In genomic region chr13:24656719-24657497, GRCm38 (mm10) we compare ENCODE assay signal across 10 mouse cellular contexts.
DNase-seq lines count a peak whose midpoint lies in the region; ATAC-seq and TF ChIP-seq lines count a peak whose summit lies in the region.
"Had no signal": no experiment of that assay in that cellular context is flagged by ENCODE, and none has a peak within 500 bp of the region (broad histone marks: within the 10 kb centered on the region; RNA-seq: fewer than 3 reads in every experiment).

No protein-coding gene starts in this region.

- H3K36me3 ChIP-seq in stomach, embryonic 16.5 days (ENCODE audit: control insufficient read depth, insufficient read depth, low read length) = no peaks in the 10 kb centered on the region
- no peaks in the 10 kb centered on the region for H3K36me3 ChIP-seq in stomach, postnatal 0 days (ENCODE audit: control insufficient read depth, insufficient read depth, low read length)
- no peaks in the 10 kb centered on the region for H3K36me3 ChIP-seq in forebrain, embryonic 12.5 days (replicated peaks)
- H3K36me3 ChIP-seq in midbrain, embryonic 11.5 days (ENCODE audit: control insufficient read depth, insufficient read depth, low read length) = no peaks in the 10 kb centered on the region
- no peaks in the 10 kb centered on the region for H3K36me3 ChIP-seq in liver, embryonic 12.5 days

- no peak overlapping the region for H3K9ac ChIP-seq in stomach, embryonic 16.5 days (ENCODE audit: low read length)
- H3K9ac ChIP-seq in stomach, postnatal 0 days (ENCODE audit: low read length) = no peak overlapping the region
- no peak overlapping the region for H3K9ac ChIP-seq in forebrain, embryonic 12.5 days
- H3K9ac ChIP-seq in midbrain, embryonic 11.5 days (ENCODE audit: low read length) = no peak overlapping the region
- H3K9ac ChIP-seq in liver, embryonic 12.5 days = no peak overlapping the region

- H3K4me3 ChIP-seq in stomach, embryonic 16.5 days (replicated peaks; ENCODE audit: low read length) = no peak overlapping the region
- no peak overlapping the region for H3K4me3 ChIP-seq in stomach, postnatal 0 days (ENCODE audit: low read depth, low read length)
- H3K4me3 ChIP-seq in forebrain, embryonic 12.5 days (replicated peaks) = no peak overlapping the region
- no peak overlapping the region for H3K4me3 ChIP-seq in midbrain, embryonic 11.5 days (ENCODE audit: low read depth, low read length)
- no peak overlapping the region for H3K4me3 ChIP-seq in liver, embryonic 12.5 days

- H3K4me1 ChIP-seq in stomach, embryonic 16.5 days (ENCODE audit: control insufficient read depth, insufficient read depth, low read length) = 0 out of 2 replicates have a peak, but pooled peaks cover 3% of the 10 kb centered on the region
- no peaks in the 10 kb centered on the region for H3K4me1 ChIP-seq in stomach, postnatal 0 days (replicated peaks; ENCODE audit: control insufficient read depth, insufficient read depth)
- H3K4me1 ChIP-seq in forebrain, embryonic 12.5 days = peaks cover 25% of the 10 kb centered on the region
- H3K4me1 ChIP-seq in midbrain, embryonic 11.5 days (ENCODE audit: control insufficient read depth, insufficient read depth, low read length) = peaks cover 5% of the 10 kb centered on the region; the same call in 1 of the 2 replicates
- peaks cover 13% of the 10 kb centered on the region for H3K4me1 ChIP-seq in liver, embryonic 12.5 days

- peak overlapping the region; percentile 13 for H3K4me2 ChIP-seq in stomach, embryonic 16.5 days (ENCODE audit: low read depth, low read length)
- H3K4me2 ChIP-seq in stomach, postnatal 0 days (replicated peaks; ENCODE audit: low read depth) = no peak overlapping the region
- H3K4me2 ChIP-seq in forebrain, embryonic 12.5 days = peak overlapping the region; percentile 40
- H3K4me2 ChIP-seq in midbrain, embryonic 11.5 days = no peak overlapping the region
- H3K4me2 ChIP-seq in liver, embryonic 12.5 days = no peak overlapping the region

- TF ChIP-seq EP300 in stomach, postnatal 0 days (optimal IDR thresholded peaks at IDR 0.05) = no peak

- no peak for DNase-seq in stomach, postnatal 0 days (ENCODE audit: low spot score)
- DNase-seq in midbrain, embryonic 11.5 days (ENCODE audit: low spot score, missing footprints) = peak; percentile 88
- no peak for DNase-seq in lung, postnatal 10 days
- no peak for DNase-seq in left cerebral cortex, adult 11 months (ENCODE audit: low spot score)
- no peak for DNase-seq in adrenal gland, postnatal 36 days
- DNase-seq: kidney, adult 9 months; lung, adult 2 months had no signal

- TF ChIP-seq CTCF in stomach, postnatal 0 days (IDR thresholded peaks at IDR 0.05; ENCODE audit: low read depth) = no peak

- ATAC-seq in stomach, embryonic 16.5 days (ENCODE audit: insufficient read depth, low FRiP score) = no peak
- no peak for ATAC-seq in stomach, postnatal 0 days (ENCODE audit: low FRiP score, low TSS enrichment)
- peak; percentile 87 for ATAC-seq in forebrain, embryonic 12.5 days (ENCODE audit: low FRiP score)
- peak; percentile 86 for ATAC-seq in midbrain, embryonic 11.5 days (ENCODE audit: low FRiP score)
- no peak for ATAC-seq in liver, embryonic 12.5 days

- no peak overlapping the region for H3K27ac ChIP-seq in stomach, embryonic 16.5 days (ENCODE audit: low read length)
- H3K27ac ChIP-seq in stomach, postnatal 0 days (replicated peaks) = no peak overlapping the region
- peak overlapping the region; percentile 86 for H3K27ac ChIP-seq in forebrain, embryonic 12.5 days
- H3K27ac ChIP-seq in midbrain, embryonic 11.5 days (ENCODE audit: low read depth, low read length) = peak overlapping the region; percentile 56
- H3K27ac ChIP-seq in liver, embryonic 12.5 days = no peak overlapping the region

- 44% methylated on average over 15 of the region's 15 CpGs for WGBS in stomach, embryonic 16.5 days
- 38% methylated on average over 15 of the region's 15 CpGs for WGBS in stomach, postnatal 0 days
- WGBS in forebrain, embryonic 12.5 days = 9% methylated on average over 15 of the region's 15 CpGs
- WGBS in midbrain, embryonic 11.5 days = 31% methylated on average over 15 of the region's 15 CpGs
- WGBS in liver, embryonic 12.5 days (ENCODE audit: insufficient replicate concordance) = 59% methylated on average over 15 of the region's 15 CpGs

- H3K9me3 ChIP-seq in stomach, embryonic 16.5 days (replicated peaks; ENCODE audit: control insufficient read depth, low read length) = no peaks in the 10 kb centered on the region
- H3K9me3 ChIP-seq in stomach, postnatal 0 days (ENCODE audit: control insufficient read depth, low read length) = no peaks in the 10 kb centered on the region
- H3K9me3 ChIP-seq in forebrain, embryonic 12.5 days = no peaks in the 10 kb centered on the region
- no peaks in the 10 kb centered on the region for H3K9me3 ChIP-seq in midbrain, embryonic 11.5 days (ENCODE audit: control insufficient read depth, low read length)
- H3K9me3 ChIP-seq in liver, embryonic 12.5 days (replicated peaks) = no peaks in the 10 kb centered on the region

- H3K27me3 ChIP-seq in stomach, embryonic 16.5 days (ENCODE audit: control insufficient read depth, insufficient read depth, low read length) = no peaks in the 10 kb centered on the region
- H3K27me3 ChIP-seq in stomach, postnatal 0 days (ENCODE audit: control insufficient read depth, insufficient read depth, low read length) = no peaks in the 10 kb centered on the region
- H3K27me3 ChIP-seq in forebrain, embryonic 12.5 days = no peaks in the 10 kb centered on the region
- no peaks in the 10 kb centered on the region for H3K27me3 ChIP-seq in midbrain, embryonic 11.5 days (ENCODE audit: control insufficient read depth, insufficient read depth, low read length)
- H3K27me3 ChIP-seq in liver, embryonic 12.5 days (replicated peaks) = no peaks in the 10 kb centered on the region

Comparison
In these comparisons a context has a peak if more than half of its experiments do, and no peak if none do; other contexts are left out.
1. H3K4me2 ChIP-seq: peak in stomach, embryonic 16.5 days (single experiment) and forebrain, embryonic 12.5 days (single experiment); none in stomach, postnatal 0 days (single experiment), midbrain, embryonic 11.5 days (single experiment) and liver, embryonic 12.5 days (single experiment).
2. ATAC-seq: peak in forebrain, embryonic 12.5 days (single experiment) and midbrain, embryonic 11.5 days (single experiment); none in stomach, embryonic 16.5 days (single experiment), stomach, postnatal 0 days (single experiment) and liver, embryonic 12.5 days (single experiment).
3. H3K27ac ChIP-seq: peak in forebrain, embryonic 12.5 days (single experiment) and midbrain, embryonic 11.5 days (single experiment); none in stomach, embryonic 16.5 days (single experiment), stomach, postnatal 0 days (single experiment) and liver, embryonic 12.5 days (single experiment).